Mouse (Mus musculus) spleen, postnatal 14 days (tissue): ENCODE data around the gene Epn1.

Source experiments
- DNase-seq, 2 experiments: peaks; one replicate each; pipeline ENCODE4 v3.0.0; 2021 to 2022; ENCODE audit warnings: low spot score in 2 of 2

The Epn1 gene

DNA sequence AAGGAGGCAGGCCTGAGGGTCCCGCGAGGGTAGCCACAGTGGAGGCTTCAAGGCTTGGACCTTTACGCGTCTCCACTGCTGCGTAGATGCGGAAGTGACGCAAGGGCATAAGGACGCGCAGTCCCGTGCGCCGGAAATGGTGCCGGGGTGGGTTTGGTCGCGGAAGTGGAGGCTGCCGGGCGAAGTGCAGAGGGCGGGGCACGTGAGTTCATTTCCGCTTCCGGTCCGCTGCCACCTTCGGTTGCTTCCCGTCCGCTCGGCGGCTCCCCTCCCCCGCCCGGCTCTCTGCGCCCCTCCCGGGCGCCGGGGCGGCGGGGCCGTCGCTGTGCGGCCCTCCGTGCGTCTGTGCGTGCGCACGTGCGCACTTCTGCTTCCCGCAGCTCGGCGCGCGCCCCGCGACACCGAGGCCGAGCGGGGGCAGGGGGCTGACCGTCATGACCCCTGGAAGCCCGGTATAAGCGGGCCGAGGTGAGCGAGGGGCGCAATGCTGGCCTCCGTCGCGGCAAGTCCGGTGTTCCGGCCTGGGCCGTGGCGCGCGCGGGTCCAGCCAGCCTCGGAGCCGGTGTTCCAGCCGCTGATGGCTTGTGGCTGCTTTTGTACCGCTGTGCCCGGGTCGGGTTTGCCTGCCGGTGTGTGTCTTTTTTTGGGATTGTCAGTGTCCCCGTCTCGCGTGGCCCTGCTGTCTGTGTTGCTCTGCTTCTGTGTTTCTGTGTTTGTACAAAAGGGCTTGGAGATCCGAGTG is at the start of gene Epn1:
Gene Epn1, plus strand, starts transcription at position 226 of the 742 bp plus-strand sequence.
- peak; percentile 87 to 93 for DNase-seq

DNA sequence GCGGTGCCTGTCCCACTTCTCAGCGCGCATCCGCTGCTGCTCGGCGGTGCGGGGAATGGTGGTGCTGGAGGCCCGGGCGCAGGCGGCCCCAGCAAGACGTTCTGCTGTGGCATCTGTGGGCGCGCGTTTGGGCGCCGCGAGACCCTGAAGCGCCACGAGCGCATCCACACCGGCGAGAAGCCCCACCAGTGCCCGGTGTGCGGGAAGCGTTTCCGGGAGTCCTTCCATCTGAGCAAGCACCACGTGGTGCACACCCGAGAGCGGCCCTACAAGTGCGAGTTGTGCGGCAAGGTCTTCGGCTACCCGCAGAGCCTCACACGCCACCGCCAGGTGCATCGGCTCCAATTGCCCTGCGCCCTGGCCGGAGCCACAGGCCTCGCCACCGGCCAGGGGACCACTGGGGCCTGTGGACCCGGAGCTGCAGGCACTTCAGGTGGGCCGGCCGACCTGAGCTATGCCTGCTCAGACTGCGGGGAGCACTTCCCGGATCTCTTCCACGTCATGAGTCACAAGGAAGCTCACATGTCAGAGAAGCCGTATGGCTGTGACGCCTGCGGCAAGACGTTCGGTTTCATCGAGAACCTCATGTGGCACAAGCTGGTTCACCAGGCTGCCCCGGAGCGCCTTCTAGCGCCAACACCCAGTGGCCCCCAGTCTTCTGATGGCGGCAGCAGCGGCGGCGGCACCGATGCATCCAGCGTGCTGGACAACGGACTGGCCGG is 49.3 kb upstream of the Epn1 start:
- DNase-seq = no peak

DNA sequence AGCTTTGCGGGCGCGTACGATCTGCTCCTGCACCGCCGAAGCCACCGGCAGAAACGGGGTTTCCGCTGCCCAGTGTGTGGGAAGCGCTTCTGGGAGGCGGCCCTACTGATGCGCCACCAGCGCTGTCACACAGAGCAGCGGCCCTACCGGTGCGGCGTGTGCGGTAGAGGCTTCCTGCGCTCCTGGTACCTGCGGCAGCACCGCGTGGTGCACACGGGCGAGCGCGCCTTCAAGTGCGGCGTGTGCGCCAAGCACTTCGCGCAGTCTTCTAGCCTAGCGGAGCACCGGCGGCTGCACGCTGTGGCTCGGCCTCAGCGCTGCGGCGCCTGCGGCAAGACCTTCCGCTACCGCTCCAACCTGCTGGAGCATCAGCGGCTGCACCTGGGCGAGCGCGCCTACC is 48.5 kb upstream of the Epn1 start:
- no peak for DNase-seq

DNA sequence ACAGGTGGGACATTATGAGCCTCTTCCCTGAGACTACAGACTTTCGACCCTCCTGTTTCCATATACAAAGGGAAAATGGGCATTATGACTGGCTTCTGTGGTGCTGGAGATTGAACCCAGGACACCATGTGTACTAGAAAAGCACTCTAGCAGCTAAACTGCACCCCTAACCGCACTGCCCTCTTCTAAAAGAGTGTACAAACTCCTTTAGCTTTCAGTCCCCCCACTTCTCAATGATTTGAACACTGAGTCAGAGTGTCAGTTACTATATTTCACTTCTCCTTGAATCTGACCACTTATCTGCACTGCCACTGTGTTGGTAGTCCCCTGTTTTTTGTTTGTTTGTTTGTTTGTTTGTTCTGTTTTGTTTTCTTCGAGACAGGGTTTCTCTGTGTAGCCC is 46.2 kb upstream of the Epn1 start, which contains the start of gene 4632433K11Rik:
Gene 4632433K11Rik, plus strand, starts transcription at position 301 of the 400 bp plus-strand sequence.
- DNase-seq = no peak

DNA sequence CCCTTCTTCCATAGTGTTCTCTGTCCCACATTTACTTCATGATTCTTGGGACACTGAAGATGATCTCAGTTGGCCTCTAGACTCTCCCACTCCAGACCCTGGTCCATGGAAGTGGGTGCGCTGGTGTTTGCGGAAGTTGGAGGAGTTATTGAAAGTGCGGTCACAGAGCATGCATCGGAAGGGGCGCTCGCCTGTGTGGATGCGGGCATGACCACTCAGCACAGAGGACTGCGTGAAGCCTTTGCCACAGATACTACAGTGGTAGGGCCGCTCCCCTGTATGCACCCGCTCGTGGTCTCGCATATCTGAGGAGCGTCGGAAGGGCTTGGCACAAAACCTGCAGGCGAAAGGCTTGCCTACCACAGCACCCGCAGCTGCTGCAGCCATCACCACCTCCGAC is 44.4 kb upstream of the Epn1 start:
- DNase-seq = no peak

DNA sequence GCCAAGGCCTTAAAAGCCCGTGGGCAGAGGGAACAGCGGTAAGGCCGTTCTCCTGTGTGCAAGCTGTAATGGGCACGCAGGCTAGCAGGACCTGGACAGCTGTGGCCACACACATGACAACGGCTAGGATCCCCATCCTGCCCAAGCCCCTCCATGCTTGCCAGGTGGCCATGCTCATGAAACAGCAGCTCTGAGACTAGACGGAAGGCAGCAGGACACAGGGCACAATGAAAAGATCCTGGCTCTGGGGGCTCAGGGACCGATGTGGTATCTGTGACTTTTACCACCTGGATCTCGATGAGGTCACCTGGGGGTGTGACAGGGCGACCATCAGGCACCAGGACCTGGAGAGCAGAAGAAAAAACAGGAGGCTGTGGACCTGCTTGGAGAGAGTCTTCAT is 43.9 kb upstream of the Epn1 start:
- no peak for DNase-seq

DNA sequence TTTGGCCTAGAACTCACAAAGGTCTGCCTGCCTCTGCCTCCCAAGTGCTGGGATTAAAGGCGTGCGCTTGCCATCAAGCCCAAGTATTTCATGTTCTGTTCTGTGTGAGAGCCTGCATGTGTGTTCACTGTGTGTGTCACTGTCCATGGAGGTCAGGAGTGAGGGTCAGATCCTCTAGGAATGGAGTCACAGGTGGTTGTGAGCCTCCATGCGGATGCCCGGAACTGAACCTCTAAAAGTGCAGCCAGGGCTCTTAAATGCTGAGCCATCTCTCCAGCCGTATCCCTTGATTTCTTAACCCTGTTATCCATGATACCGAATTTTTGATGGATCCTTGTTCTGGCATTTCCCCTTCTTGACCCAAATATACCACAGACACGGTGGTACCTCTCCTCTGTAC is 43.0 kb upstream of the Epn1 start:
- DNase-seq = no peak

DNA sequence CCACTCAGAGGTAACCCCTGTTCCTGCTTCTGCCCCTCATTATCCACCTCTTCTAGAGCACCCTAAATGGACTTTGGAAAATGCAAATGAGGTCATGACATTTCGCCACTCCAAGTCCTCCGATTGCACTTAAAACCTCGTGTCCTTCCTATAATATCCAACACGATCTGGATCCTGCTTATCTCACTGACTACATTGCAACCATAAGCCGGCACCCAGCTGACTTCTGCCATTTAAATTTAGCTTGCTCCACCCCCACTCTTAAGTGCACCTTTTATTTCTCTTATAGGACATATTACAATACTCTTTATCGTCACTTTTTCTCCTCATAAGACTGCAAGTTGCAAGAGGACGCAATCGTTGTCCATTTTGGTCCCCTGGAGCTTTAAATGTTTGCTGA is 42.6 kb upstream of the Epn1 start:
- DNase-seq = no peak

DNA sequence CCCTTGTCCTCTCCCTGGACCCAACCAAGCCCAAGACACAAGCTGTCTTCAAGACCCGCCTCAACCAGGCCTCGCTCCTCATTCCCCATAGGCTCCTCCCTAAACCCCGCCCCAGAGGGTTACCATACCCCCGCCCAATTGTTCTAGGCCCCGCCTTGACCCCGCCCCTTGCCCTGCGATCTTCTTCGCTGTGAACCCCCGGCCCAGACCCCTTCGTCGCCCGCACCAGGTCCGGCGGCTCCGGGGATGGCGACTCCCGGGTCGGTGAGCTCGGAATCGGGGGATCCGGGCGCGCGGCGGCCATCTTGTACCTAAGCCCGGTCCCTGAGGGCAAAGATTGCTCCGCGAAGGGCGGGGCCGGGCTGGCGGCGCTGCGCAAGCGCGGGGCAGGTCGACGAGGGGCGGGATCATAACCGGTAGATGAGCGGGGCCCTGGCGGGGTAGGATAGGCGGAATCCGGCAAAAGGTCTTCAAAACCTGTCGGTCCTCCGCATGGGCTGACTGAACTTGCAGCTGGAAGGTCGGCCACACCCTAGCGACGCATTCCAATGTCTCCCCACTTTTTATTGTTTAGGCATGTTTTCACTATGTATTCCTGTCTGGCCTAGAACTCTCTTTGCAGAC is 41.8 kb upstream of the Epn1 start, which contains the start of gene Zfp784:
Gene Zfp784, minus strand, starts transcription at position 338 of the 624 bp plus-strand sequence.
- DNase-seq = peak; percentile 88 to 91

DNA sequence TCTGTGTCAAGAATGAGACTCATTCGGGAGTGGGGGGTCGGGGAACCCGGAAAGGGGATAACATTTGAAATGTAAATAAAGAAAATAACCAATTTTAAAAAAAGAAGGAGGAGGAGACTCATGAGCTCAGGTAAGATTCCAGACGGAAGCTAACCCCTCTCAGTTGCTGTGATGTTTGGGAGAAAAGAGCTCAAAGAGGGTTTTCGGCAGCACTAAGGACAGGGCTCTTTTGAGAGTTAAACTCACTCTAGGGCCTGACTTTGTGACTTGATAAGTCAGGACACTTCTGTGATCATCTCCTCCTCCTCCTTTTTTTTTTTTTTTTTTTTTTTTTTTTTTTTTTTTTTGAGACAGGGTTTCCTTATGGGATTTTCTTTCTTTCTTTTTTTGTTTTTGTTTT is 41.1 kb upstream of the Epn1 start:
- no peak for DNase-seq

DNA sequence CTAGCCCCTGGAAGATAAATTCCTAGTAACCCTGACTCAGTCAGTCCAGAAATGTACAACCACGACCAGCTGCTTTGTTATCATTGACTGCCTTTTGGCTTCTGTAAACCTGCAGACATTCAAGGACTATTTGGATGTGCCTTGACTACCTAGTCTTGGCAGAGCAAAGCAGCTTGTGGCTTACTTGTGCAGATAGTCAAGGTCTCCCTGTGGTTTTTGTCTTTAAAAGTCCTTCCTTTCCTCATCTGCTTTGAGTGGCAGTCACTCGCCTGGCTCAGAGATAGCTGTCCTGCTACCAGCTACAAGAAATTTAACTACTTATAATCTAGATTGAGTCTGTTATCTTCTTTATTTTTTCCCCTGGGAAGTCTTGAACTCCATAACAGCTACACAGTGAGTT is 35.1 kb upstream of the Epn1 start:
- DNase-seq = no peak

DNA sequence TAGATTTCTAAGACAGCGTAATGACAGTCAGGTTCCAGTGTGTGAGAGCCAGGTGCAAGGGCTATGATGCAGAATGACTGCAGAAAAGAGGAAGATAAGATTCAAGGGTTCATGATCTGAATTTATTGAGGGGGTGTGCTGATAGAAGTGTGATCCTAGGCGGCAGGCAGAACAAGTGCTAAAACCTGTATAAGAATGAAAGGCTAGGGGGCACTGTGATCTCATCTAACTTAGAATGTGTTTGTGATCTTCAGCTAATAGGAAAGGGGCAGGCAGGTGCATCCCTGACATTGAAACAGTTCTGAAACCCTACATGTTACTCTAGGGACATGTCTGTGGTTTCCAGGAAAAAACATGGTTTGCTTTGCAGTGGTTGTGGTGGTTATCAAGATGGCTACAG is 33.9 kb upstream of the Epn1 start:
- no peak for DNase-seq

DNA sequence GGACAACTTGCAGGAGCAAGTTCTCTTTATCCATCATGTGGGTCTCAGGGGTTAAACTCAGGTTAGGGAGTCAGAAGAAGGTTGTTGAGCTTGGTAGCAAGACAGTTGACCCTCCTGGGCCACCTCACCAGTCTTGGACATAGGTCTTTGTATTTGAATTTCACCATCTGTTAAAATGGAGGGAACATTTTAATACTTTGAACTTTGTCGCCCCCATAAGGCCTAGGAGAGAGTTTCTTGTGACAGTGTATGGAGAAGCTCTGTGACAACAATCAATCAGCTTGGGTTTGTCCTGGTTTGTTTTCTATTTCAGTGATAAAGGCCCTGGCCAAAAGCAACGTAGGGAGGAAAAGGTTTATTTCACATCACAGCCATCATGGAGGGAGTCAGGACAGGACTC is 32.7 kb upstream of the Epn1 start:
- DNase-seq = no peak

DNA sequence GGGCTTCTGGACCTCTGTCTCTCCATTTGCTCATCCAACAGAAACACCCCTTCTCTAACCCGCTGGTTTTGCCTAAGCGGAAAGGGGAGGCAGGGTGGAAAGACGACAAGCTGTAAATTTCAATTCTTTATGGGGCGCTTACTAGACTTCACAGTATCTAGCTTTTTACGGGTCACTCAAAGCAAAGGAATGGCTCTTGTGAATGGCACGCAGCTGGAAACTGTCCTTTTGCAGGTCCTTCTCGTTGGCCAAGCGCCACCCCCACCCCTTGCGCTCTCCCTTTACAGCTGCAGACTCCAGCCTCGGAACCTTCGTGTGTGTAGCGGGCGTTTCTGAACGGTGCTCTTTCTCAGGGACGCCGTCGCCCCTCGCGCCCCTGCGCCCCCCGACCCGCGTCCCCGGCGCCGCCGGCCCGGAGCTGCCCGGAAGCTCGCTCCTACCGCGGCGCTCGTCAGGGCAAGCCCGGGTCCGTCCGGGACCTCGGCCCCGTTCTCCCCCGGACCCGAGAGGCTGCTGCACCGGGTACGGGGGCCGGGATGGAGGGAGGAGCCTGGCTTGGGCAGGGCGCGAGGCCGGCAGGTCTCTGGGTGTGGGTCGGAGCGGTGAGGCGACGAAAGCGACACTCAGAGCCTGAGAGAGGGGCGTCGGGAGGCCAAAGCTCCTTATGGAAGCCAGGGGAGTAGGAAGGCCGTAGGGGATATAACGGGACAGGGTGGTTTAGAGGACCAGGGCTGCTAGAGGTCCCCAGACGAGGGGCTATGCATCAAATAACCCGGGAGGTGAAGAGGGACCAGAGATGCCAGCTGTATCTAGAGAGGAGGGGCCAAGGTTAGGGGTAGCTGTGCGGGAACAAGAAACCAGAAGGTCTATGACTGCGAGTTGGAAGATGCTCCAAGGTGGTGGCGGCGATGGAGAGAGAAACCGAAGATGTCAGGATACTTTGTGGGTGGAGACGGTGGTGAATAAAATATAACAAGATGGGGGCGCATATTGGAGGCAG is 28.5 kb upstream of the Epn1 start, which contains the start of gene Zfp580:
Gene Zfp580, plus strand, starts transcription at position 346 of the 1,000 bp plus-strand sequence.
- DNase-seq = peak in 1 of 2 experiments; percentile 56

DNA sequence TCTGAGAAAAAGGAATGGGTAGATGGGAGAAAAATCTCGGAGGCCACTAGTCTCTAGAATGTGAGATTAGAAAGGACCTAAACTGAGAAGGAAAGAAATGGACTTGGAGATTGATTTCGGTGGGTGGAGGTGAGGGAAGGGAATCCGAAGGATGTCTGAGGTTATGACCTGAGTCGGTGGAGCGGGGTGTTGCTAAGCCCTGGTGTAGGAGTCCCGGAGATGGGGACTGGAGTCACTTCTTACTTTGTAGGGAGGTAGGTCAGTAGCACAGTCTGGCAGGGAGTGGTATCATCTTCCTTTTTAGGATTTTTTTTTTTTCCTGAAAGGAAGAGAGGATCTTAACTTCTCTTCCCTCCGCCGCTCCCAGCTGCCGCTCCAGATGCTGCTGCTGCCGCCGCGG is 27.6 kb upstream of the Epn1 start:
- DNase-seq = no peak

DNA sequence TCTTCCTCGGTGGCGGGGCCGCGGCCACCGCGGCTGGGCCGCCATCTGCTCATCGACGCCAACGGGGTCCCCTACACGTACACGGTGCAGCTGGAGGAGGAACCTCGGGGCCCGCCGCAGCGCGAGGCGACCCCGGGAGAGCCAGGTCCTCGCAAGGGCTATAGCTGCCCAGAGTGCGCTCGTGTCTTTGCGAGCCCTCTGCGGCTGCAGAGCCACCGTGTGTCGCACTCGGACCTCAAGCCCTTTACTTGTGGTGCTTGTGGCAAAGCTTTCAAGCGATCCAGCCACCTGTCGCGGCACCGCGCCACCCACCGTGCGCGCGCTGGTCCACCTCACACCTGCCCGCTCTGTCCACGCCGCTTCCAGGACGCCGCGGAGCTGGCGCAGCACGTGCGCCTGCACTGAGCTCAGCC is 27.1 kb upstream of the Epn1 start:
- no peak for DNase-seq

DNA sequence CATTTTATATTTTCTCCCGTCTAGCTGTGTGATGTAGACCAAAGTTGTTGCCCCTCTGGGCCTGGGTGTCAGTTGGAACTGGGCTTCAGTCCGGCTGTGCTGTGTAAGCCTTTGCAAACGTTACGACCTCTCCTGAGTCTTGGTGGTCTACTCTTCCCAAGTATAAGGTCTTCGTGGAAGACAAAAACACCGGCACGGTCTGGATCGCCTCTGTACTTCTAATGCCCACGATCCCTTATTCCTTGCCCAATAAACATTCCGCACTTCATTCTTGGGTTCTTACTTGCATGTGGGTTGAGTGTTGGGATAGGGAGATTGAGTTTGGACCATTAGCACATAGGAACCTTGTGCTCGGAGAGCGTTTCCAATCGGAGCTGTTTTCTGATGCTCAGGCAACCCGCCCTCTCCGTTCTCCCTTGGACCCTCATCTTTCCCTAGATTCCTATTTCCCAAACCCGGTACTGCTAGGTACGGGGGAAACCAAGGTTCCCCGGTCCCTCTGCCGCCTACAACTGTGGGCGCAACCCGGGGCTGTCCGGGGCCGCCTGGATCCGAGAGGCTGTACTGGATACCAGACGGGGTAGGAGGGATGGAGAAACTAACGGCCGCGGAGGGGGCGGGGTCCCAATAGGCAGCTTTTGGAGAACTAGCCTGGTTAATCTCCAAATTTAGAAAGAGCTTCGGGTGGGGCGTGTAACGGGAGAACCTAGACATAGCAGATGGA is 26.4 kb upstream of the Epn1 start:
- DNase-seq = no peak

DNA sequence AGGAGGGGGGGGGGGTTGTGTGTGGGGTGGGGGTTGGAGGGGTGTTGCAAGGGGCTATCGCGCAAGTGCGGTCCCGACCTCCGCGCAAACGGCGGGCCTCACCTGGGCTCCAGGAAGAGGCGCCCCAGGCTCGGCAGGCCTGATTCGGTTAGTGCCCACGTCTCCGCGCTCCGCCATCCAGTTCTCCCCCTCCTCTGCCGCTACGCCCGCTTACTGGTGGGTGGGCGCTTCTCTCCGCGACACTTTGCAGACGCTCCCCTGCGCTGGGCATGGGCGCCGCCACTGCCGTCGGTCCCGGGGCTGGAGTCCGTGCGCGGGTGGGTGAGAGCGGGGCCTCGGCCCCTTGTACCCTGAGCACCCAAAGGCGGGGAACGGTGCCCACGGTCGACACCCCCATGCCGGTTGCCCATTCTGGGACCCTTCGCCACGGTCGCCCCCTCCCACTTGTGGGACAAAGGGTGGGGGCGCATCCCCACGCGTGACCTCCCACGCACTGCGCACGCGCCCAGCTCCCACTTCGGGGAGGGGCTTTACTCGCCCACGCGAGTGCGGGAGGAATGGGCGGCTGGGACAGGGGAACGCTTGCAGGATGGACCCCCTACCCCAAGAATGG is 23.3 kb upstream of the Epn1 start:
- no peak for DNase-seq

DNA sequence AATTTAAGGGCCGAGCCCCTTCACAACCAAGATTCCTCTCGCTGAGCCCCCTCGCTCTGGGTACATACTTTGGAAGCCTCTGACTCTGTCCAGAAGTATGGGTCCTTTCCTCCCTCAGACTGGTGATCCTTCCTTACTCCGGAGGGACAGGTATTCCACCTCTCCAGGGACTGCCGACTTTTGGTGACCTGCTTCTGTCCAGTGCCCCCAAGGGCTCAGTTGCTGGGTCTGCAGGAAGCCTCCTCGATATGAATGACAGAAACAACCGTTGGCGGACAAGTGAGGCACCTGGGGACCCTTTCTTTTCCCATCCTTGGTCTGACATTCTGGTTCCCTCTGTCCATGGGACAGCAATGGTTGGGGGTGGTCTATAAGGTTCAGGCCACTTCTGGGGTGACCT is 22.7 kb upstream of the Epn1 start:
- DNase-seq = no peak

DNA sequence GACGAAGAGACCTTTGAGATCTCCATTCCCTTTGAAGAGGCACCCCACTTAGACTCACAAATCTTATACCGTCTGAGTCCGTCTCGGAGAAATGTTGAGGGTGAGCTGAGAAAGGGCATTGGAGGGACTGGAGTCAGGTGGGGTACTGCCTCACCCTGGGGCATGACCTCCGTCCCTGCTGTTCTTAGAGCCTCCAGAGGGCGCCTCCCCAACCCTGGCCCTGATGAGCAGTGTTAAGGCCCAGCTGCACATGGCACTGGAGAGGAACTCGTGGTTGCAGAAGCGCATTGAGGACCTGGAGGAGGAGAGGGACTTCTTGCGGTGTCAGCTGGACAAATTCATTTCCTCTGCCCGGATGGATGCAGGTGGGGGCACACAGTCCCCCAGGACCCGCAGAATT is 22.2 kb upstream of the Epn1 start:
- DNase-seq = no peak
